Mouse (Mus musculus) liver, embryonic 11.5 days (tissue): ENCODE results near the gene Ldlr. TPM values are rescaled to one million over a fixed set of nuclear protein-coding genes. Genes with fewer than 3 reads are reported as not detected.

ENCODE experiments used
- ATAC-seq: fragments of 200-750 bp; cut with Nextera tagmentation; replicated peaks from 2 replicates; pipeline ENCODE4 v1.8.0; 2017; ENCODE audit warnings: moderate number of reproducible peaks, mild to moderate bottlenecking, moderate TSS enrichment, moderate library complexity; ENCODE audit not compliant: low FRiP score
- DNase-seq: peaks from one replicate; pipeline ENCODE4 v3.0.0-alpha.2; 2017; ENCODE audit warnings: low spot score
- H3K27ac ChIP-seq: fragments of 300-500 bp; sonication (generic); 2 replicates; pipeline ENCODE4 v1.5.1; 2014; ENCODE audit warnings: mild to moderate bottlenecking, low read depth, low read length, control low read depth
- H3K27me3 ChIP-seq: fragments of 300-500 bp; sonication (generic); replicated peaks from 2 replicates; pipeline ENCODE4 v1.6.1; 2014; ENCODE audit warnings: low read length, mixed read lengths; ENCODE audit not compliant: control insufficient read depth, insufficient read depth
- H3K36me3 ChIP-seq: fragments of 300-500 bp; sonication (generic); 2 replicates; pipeline ENCODE4 v1.6.1; 2014; ENCODE audit warnings: mild to moderate bottlenecking, low read length, moderate library complexity, mixed read lengths; ENCODE audit not compliant: control insufficient read depth, insufficient read depth
- H3K4me1 ChIP-seq: fragments of 300-500 bp; sonication (generic); replicated peaks from 2 replicates; pipeline ENCODE4 v1.6.1; 2014; ENCODE audit warnings: low read length, mixed read lengths; ENCODE audit not compliant: control insufficient read depth, insufficient read depth
- H3K4me2 ChIP-seq: fragments of 300-500 bp; sonication (generic); 2 replicates; pipeline ENCODE4 v1.6.1; 2014; ENCODE audit warnings: mild to moderate bottlenecking, control low read depth, moderate library complexity
- H3K4me3 ChIP-seq: fragments of 300-500 bp; sonication (generic); 2 replicates; pipeline ENCODE4 v1.5.1; 2014; ENCODE audit warnings: low read depth, low read length, control low read depth
- H3K9ac ChIP-seq: fragments of 300-500 bp; sonication (generic); 2 replicates; pipeline ENCODE4 v1.6.1; 2014; ENCODE audit warnings: low read depth, low read length, control low read depth
- H3K9me3 ChIP-seq: fragments of 300-500 bp; sonication (generic); 2 replicates; pipeline ENCODE4 v1.6.1; 2016; ENCODE audit warnings: low read length, inconsistent platforms, mixed read lengths; ENCODE audit not compliant: control insufficient read depth
- WGBS: fragments of 180-500 bp; shearing (Covaris S2); extraction: QIAGEN DNeasy Blood & Tissue Kit; methylation state at CpG from one replicate; pipeline ENCODE4 v1.1.7; 2014; 5-methylcytosine and 5-hydroxymethylcytosine counted together
- polyA plus RNA-seq: library from polyadenylated mRNA; unstranded; fragments of >200 nt; fragmentation: Nextera tagmentation; extraction: Ambion mirVana; gene quantifications from 2 replicates; pipeline ENCODE4 v1.2.1, GENCODE M21; 2014

The Ldlr gene
- polyA plus RNA-seq, 1 experiment from 2014 or later = 18.8 TPM

DNA sequence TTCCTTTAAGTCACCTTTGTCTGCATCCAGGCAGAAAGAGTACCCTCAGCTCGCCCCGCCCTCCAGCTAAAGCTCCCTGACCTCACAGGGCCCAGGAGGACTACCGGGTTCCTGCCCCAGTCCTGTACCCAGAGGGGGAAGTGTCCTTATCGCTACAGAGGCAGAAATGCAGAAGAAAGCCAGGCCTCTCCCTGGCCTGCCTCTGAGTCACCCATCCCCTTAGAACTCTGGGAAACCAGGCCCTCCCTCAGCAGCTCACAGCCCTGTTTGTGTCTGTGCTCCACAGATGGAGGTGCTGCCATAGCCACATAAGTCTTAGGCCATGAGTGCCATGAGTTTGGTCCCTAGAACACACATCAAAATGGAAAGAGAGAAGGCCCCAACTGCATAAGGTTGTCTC is 8.0 kb upstream of the Ldlr start:
- Histone ChIP-seq H3K4me1 (peaks cover 14% of the 10 kb centered on the region), H3K4me3 (no peak overlapping the region), H3K9ac (no peak overlapping the region), H3K27ac (peak overlapping the region; percentile 46; the same call in 1 of the 2 replicates), H3K27me3 (no peaks in the 10 kb centered on the region), H3K4me2 (no peak overlapping the region), H3K9me3 (no peaks in the 10 kb centered on the region), H3K36me3 (no peaks in the 10 kb centered on the region)
- ATAC-seq (peak; percentile 99), DNase-seq (peak; percentile 58)
- WGBS = 25% methylated on average over 4 of the region's 4 CpGs

- Histone ChIP-seq H3K27ac (no peak overlapping the region), H3K4me2 (no peak overlapping the region), H3K36me3 (no peaks in the 10 kb centered on the region), H3K4me3 (no peak overlapping the region), H3K9me3 (no peaks in the 10 kb centered on the region), H3K9ac (no peak overlapping the region), H3K4me1 (peaks cover 18% of the 10 kb centered on the region), H3K27me3 (no peaks in the 10 kb centered on the region)
- 79% methylated on average over 2 of the region's 2 CpGs for WGBS
- ATAC-seq = no peak
- no peak for DNase-seq
Observed at GRCm38 (mm10) chr9:21717015-21717414, 6.3 kb upstream of the Ldlr start.

DNA sequence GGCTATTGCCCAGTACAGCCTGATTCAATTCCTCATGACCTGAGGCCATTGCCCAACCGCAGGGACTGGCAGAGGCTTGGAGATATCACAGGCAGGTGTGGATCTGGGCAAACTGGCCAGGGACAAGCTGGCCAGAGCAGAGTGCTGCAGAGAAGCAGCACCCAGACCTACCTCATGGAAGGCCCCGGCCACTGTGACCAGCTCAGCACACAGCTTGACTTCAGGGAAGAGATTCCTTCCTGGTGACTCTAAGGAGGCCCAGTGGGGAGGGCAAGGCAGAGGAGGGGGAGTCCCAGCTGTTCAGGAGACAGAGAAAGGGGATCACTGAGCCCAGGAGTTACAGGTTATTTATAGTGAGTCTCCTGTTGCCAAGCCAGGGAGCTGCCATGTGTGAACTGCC is 2.2 kb upstream of the Ldlr start:
- Histone ChIP-seq H3K27me3 (no peaks in the 10 kb centered on the region), H3K4me1 (peaks cover 25% of the 10 kb centered on the region), H3K9me3 (no peaks in the 10 kb centered on the region), H3K4me3 (no peak overlapping the region), H3K4me2 (no peak overlapping the region), H3K36me3 (no peaks in the 10 kb centered on the region; the same call in none of the 2 replicates), H3K9ac (no peak overlapping the region), H3K27ac (peak overlapping the region; percentile 11; the same call in 1 of the 2 replicates)
- DNase-seq (no peak), ATAC-seq (no peak)
- WGBS = 84% methylated on average over 2 of the region's 2 CpGs

DNA sequence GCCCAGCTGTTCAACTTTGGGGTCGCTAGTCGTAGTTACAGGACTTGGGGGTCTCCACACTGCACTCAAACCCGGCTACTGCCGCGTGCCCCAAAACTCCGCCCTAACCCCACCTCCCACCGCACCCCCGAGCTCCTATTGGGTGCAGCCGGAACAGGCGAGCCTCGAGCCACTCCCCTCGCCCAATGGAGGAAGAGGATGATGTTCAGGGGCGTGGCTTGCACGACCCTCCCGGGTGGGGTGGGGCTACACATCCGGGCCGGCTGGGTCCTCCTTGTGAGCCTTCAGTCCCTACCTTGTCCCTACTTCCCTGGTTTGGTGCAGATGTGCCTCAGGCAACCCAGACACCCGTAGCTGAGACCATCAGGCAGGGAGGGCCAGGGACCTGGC is 859 bp downstream of the Ldlr start:
- H3K4me3 ChIP-seq = peak overlapping the region; percentile 65
- H3K9ac ChIP-seq = peak overlapping the region; percentile 81
- ATAC-seq = peak; percentile 89
- H3K27ac ChIP-seq = peak overlapping the region; percentile 89
- 0% methylated on average over 18 of the region's 18 CpGs for WGBS
- peaks cover 5% of the 10 kb centered on the region for H3K36me3 ChIP-seq
- DNase-seq = peak; percentile 96
- H3K4me2 ChIP-seq = peak overlapping the region; percentile 80
- H3K27me3 ChIP-seq = no peaks in the 10 kb centered on the region
- peaks cover 37% of the 10 kb centered on the region for H3K4me1 ChIP-seq
- no peaks in the 10 kb centered on the region for H3K9me3 ChIP-seq

DNA sequence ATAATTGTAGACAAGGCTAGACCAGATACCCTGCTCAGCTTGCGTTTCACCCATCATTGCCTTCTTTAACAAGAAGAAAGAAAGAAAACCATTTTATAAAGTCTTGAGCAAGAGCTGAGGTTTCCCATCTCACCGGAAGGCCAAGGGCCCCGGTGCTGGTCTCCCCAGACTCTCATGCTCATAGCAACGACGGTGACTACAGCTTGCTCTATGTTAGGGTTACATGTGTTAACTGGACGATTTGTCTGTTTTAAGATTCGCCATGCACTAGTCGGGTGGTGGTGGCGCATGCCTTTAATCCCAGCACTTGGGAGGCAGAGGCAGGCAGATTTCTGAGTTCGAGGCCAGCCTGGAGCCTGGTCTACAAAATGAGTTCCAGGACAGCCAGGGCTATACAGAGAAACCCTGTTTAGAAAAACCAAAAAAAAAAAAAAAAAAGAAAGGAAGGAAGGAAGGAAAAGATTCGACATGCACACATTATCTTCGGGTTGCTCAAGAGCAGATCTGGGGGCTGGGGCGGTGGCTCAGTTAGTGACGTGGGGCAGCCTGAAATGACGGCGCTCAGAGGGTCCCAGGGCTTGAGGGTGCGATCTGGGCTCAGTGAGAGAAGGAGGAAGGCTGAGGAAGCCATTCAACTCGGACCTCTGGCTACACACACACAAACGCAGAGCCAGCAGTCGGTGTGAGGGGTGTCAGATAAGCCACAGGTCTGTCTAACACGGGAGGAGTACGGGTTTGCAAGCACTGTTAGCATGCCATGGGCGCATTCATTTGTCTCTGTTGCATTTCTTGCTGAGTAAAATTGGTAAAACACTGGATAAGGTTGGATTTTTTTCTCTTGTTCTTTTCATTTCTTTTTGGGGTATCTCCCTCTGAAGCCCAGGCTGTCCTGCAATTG is 2.2 kb downstream of the Ldlr start:
- H3K27ac ChIP-seq = peak overlapping the region; percentile 76
- 45% methylated on average over 23 of the region's 23 CpGs for WGBS

DNA sequence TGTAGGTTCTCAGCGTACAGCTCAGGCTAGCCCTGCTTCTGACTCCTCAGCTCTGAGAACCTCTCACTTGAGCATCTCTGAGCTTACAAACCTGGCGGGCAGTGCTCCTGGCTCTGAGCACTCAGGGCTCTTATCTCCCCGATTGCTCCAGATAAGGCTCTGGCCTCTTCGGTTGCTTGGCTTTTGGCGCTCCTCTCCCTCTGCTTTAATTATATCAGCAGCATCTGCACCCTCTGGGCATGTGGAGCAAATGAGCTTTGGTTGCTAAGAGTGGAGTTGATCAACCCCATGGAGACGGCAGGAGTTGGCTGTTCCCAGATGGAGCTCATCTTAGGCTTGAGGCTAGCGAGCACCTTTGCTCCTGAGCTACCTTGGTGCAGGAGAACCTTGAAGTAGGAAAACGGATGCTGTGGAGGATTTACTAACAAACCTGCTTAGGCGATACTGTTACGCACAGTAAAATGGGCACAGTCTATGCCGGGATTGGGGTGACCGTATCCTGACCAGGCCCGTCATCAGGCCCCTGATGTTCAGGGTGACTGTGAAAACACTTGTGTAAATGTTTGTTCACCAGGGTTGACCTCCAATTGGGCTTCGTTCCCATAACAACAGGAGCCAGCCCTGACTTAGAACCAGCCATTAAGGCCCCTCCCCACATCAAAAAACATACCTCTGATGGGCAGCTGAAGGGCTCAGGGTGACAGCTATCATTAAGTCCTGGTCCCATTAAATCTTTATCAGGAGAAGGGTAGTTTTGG is 3.1 kb downstream of the Ldlr start:
- H3K36me3 ChIP-seq = peaks cover 15% of the 10 kb centered on the region
- H3K9me3 ChIP-seq = no peaks in the 10 kb centered on the region
- H3K4me1 ChIP-seq = peaks cover 39% of the 10 kb centered on the region
- H3K4me3 ChIP-seq = peak overlapping the region; percentile 65
- ATAC-seq (no peak), DNase-seq (no peak)
- peak overlapping the region; percentile 76; the same call in 1 of the 2 replicates for H3K27ac ChIP-seq
- peak overlapping the region; percentile 58 for H3K9ac ChIP-seq
- H3K4me2 ChIP-seq = peak overlapping the region; percentile 80
- 60% methylated on average over 14 of the region's 14 CpGs for WGBS
- H3K27me3 ChIP-seq = no peaks in the 10 kb centered on the region

More for the DNA sequence above, 2.2 kb downstream of the Ldlr start:
- no peaks in the 10 kb centered on the region for H3K9me3 ChIP-seq
- H3K4me3 ChIP-seq = peak overlapping the region; percentile 65
- peaks cover 10% of the 10 kb centered on the region for H3K36me3 ChIP-seq
- H3K27me3 ChIP-seq = no peaks in the 10 kb centered on the region
- DNase-seq = no peak
- ATAC-seq = no peak
- H3K9ac ChIP-seq = peak overlapping the region; percentile 58
- peaks cover 39% of the 10 kb centered on the region for H3K4me1 ChIP-seq
- H3K4me2 ChIP-seq = peak overlapping the region; percentile 80

GRCm38 (mm10) chr9:21728261-21728832 is 5.1 kb downstream of the Ldlr start:
- H3K27me3 ChIP-seq = no peaks in the 10 kb centered on the region
- ATAC-seq = no peak
- no peak overlapping the region for H3K4me2 ChIP-seq
- DNase-seq = no peak
- no peak overlapping the region for H3K27ac ChIP-seq
- H3K4me3 ChIP-seq = no peak overlapping the region
- WGBS = 79% methylated on average over 10 of the region's 10 CpGs
- no peak overlapping the region for H3K9ac ChIP-seq
- peaks cover 33% of the 10 kb centered on the region for H3K4me1 ChIP-seq
- peaks cover 34% of the 10 kb centered on the region for H3K36me3 ChIP-seq
- H3K9me3 ChIP-seq = no peaks in the 10 kb centered on the region

- H3K9me3 ChIP-seq = no peaks in the 10 kb centered on the region
- 69% methylated on average over 7 of the region's 7 CpGs for WGBS
- H3K27ac ChIP-seq = no peak overlapping the region
Observed at GRCm38 (mm10) chr9:21729264-21729663, 6.0 kb downstream of the Ldlr start.

More at GRCm38 (mm10) chr9:21729264-21729663, 6.0 kb downstream of the Ldlr start:
- Histone ChIP-seq H3K36me3 (peaks cover 43% of the 10 kb centered on the region), H3K4me2 (no peak overlapping the region), H3K9ac (no peak overlapping the region), H3K27me3 (no peaks in the 10 kb centered on the region), H3K4me3 (no peak overlapping the region), H3K4me1 (peaks cover 33% of the 10 kb centered on the region)
- no peak for DNase-seq
- ATAC-seq = no peak
